Mouse (Mus musculus) lung, postnatal 0 days (tissue): ENCODE data around the gene Gspt1.
A peak's percentile ranks its signal among the peaks of the same experiment; 100 is the strongest.

ENCODE experiments used
- CTCF ChIP-seq: IDR thresholded peaks from 2 replicates; pipeline ENCODE4 v1.5.1; 2016; ENCODE audit warnings: antibody characterized with exemption, mild to moderate bottlenecking
- EP300 ChIP-seq: IDR thresholded peaks from 2 replicates; pipeline ENCODE4 v1.6.1; 2016; ENCODE audit warnings: antibody characterized with exemption, mild to moderate bottlenecking, control low read depth

DNA sequence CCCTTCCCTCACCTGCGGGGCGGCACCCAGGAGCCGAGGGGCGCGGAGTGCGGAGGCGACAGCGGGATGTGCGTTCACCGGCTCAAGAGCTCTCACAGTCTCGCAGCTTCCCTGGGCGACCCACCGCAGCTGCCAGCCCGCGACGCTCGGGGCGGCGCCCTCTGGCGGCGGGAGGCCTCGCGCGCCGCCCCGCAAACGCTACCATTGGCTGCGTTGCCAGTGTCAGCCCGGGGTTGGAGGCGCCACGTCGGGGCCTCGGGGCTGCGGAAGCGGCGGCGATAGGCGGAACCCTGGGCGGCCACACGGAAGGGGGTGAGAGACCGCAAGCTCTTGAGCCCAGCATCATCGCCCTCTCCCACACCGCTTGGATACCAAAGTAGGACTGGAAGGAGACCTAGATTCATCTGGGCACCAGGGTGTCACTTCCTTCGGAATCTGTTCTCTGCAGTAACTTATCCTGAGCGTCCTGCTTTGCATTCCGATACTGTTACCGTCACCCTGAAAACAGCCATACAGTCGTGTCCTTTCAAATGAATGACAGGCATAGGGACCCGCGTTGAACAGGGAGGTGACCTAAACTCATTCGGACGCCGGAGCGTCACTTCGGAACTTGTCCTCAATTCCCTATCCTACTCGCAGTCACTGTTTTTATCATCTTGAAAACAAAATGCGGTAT, 77.8 kb downstream of the Gspt1 start, which contains the start of gene Zc3h7a:
- TF ChIP-seq CTCF (peak; percentile 82), EP300 (no peak)
